Mouse (Mus musculus): ENCODE measurements at regions not wholly inside any gene's neighbourhood (a gene's known extent, or its start where the extent isn't known, plus 50 kb on each side); places are given as distances from the start of the nearest gene placed in this dataset.

DNA sequence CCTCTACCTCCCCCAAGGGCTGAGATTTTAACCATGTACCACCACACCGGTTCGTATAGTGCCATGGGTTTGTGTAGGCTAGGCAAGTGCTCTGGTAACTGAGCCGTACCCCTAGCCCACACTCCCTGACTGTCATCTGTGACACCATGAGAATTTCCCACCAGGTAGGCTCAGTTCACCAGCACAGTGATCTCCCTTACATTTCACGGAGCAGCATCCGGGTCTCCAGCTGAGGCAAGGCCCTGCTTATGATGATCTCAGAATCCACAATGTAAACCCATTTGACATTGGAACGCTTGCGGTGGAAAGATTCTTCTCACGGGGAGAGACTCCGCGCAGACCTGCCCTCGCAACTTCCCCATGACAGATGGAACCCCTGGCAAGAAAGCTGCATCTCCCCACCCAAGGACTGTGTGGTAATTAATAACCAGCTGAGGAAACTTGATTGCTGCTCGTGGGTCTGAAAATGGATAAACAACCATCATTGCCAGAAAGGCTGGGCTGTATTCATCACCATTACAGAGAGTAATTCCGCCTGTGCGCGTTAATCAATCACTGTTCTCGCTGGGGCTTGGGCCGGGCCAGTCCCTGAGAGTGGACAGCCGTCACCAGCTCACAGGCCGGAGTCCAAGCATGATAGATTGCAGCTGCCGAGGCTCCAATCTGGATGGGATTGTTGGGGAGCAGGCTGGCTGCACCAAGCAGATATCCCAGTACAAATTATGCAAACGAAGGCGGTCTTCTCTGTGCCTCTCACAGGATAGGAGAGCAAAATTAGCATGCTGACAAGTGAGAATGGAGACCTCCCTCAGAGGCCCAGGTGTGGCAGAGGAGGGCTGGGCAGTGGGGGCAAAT lies 492.3 kb downstream of the Fam19a5 start:
- no peak for DNase-seq

DNA sequence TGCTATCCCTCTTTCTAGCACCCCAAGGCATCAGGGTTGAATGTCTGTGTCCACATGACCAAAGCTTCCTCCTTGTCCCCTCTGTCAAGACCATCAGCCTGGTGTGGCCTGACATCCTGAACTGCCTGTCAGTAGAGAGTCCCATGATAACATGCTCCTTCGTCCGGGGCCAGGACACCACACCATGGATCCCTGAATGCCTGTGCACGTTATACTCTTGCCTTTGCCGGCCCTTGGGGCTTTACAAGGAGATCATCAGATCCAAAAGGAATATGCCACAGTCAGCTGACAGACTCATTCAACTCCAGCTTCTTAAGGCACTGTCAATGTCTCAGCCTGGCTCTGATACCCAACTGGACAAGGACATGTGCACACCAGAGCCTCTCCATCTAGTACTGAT lies 493.5 kb downstream of the Fam19a5 start:
- DNase-seq = no peak

DNA sequence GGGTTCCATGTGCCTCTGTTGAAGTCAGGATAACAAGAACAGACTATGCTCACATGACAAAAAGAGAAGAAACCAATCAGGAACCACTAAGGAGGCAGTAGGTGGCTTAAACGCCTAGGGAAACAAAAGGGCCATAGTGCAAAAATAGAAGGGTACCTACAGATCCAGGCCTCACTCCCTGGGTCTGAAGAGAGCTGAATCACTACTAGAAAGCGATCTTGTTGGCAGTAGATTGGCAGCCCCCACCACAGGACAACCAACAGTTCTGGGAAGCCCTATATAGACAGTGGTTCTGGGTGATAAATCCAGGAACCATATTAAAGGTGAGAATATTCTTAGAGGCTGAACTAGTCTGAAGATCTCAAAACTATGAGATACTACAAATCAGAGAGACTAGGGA lies 498.7 kb downstream of the Fam19a5 start:
- no peak for DNase-seq

GRCm38 (mm10) chr15:88058071-88058470 lies 514.0 kb downstream of the Fam19a5 start:
- DNase-seq = no peak

- DNase-seq = no peak
Measured at GRCm38 (mm10) chr15:88060935-88061334, 516.8 kb downstream of the Fam19a5 start.

DNA sequence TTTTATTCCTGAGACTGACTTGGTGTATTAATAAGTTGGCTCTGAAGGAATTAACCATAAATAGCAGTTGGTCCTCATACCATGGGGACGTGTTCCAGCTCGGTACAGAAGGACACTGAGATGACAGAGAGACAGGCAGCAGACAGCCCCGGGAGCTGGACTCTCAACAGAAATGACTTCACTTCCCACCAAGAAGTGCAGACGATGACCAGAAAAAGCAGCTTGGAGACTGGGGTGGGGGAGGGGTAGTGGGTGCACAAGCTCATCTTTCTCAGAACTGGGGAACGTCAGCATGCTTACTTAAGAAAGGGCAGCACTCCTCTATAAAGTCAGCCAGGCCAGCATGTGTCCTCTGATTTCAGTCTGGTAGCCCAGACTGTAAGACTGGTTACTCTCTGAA lies 518.9 kb downstream of the Fam19a5 start:
- no peak for DNase-seq

DNA sequence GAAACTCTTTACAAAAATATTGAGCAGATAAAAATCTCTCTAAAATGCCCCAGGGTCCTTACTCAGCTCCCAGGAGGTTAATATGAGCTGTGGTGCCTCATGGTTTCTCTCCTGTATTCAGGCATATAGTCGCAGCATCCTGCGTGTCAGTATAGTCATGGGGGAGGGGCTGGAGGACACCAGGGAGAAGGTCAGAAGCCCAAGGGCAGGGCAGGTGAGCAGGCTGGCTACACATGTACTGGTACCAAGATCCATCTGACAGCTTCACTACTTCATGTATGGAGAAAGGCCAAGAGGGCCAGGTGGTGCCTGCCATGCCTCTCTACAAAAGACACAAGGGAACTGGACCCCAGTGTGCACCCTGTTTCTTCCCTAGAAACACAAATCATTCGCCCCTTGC lies 524.4 kb downstream of the Fam19a5 start:
- no peak for DNase-seq

DNA sequence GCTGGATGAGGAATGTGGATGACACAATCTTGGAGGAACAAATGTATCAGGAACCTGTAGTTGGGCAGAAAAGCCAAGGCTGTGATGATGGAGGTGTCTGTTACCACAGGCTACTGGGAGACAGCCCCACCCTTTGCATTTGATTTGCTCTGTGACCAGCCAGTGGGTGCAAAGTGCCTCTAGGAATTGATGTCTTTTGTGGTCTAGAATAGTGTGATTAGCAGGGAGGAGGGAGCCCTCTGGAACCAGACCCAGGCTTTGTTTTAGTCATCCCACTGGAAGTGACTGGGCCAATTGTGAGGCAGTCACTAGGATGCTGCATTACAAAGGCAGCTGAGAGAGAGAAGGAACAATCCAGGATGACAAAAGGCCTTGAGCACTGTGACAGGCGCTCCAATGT lies 527.4 kb upstream of the Zdhhc25 start:
- no peak for DNase-seq

DNA sequence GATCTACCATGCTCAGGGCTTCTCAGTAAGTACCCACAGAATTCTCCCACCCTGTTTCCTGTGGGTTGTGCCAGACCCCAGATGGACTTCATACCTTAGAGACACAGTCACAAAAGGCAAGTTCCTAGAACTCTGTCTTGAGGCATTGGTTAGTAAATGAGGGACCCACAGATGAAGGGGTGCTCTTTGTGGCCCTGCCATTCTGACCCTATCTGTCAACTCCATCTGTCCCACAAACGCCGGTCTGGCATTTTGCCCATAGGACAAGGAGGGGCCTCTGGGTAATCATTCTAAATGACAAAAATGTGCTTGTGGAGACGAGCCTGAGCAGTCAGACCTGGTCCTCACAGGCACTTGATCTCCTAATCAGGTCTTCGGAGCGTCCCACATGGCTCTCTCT lies 516.2 kb upstream of the Zdhhc25 start:
- no peak for DNase-seq

DNA sequence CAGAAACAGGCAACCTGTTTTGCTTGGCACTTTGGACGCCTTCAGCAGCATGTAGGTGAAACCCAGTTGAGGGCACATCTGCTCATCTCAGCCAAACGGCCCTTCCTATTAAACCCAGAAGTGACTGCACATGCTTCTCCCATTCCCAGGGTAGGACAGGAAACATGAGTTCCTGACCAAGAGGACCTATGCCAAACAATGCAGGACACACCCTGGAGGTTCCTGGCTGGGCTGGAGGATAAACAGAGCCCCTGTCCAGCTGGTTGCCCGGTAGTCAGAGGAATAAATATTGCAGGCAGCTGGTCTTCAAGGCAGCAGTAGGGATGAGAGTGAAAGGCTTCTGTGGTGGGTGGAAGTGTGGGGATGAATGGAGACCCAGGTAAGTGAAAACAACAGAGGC lies 514.5 kb upstream of the Zdhhc25 start:
- no peak for DNase-seq

GRCm38 (mm10) chr15:88089486-88089885 lies 510.6 kb upstream of the Zdhhc25 start:
- no peak for DNase-seq

DNA sequence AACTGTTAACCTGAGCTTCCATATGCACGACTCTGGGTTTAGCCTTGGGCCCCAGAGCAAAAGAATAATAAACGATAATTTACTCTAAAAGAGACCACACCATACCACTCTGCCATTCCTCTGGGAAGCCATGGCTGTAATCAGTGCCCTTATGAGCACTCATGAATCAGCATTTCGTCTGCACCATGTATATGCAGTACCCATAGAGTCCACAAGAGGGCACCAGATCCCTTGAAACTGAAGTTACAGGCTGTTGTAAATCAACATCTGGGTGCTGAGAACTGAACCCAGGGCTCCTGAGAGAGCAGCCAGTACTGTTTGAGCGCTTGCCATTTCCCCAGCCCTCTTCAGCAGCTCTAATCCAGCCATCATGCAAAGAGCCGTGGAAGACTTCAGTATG lies 508.7 kb upstream of the Zdhhc25 start:
- DNase-seq = no peak

DNA sequence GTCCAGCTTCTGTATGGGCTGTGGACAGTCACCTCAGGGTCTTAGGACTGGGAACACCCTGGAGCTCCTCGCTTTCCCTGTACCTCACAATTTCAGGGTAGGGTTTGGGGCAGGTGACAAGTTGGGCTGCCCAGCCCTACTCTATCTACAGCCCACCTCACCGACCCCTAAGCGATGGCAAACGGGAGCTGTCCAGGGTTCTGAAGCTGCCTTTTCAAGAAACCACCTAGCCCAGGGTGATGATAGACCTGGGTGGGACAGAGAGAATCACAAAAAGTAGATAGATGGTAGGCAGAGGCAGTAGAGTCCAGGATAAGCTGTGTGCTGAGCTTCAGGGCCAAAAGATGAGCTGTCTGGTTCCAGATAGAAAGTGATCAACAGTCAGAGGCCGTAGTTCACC lies 479.7 kb upstream of the Zdhhc25 start:
- no peak for DNase-seq

GRCm38 (mm10) chr15:88123907-88124523 lies 476.1 kb upstream of the Zdhhc25 start:
- no peak for DNase-seq

GRCm38 (mm10) chr15:88146118-88146517 lies 454.0 kb upstream of the Zdhhc25 start:
- peak in 1 of 2 experiments; percentile 1 for DNase-seq

GRCm38 (mm10) chr15:88151199-88151598 lies 448.9 kb upstream of the Zdhhc25 start:
- DNase-seq = no peak

- no peak for DNase-seq
Measured at GRCm38 (mm10) chr15:88159618-88160170, 440.4 kb upstream of the Zdhhc25 start.

DNA sequence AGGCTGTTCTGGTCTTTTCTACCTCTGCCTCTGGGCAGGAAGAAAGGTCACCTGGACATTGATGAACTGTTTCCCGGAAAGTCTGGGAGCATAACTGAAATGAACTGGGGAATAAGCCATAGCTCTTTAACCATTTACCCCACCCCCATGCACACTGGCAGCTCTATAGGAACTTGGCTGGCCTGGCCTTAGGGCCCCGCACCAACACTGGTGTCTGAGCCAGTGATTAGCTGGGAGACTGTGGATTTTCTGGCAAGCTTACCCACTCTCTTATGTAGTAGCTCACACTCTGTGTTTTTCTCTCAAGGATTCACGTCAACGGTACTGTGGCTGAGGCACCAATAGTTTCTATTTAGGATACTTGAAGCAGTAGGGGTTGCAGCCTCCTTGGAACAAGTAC lies 439.8 kb upstream of the Zdhhc25 start:
- DNase-seq = no peak

DNA sequence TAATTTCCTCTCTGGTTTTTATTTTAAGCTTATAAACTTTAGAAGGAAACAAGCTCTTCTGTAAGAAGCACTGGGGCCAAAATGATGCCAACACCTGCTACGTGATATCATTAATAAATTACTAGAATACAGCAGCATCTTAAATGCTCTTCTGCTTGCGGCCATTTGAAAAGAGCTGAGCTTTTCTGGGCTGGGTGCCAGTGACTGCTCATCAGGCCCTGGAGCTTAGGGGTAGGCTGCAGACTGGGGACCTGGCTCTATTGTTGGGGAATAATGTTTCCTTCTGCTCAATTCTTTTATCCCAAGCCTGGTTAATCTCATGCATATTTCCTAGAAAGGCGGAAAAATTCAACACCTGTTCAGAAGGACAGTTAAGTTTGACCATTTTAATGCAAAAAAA lies 436.7 kb upstream of the Zdhhc25 start:
- DNase-seq = no peak

GRCm38 (mm10) chr15:88174326-88174725 lies 425.8 kb upstream of the Zdhhc25 start:
- no peak for DNase-seq

DNA sequence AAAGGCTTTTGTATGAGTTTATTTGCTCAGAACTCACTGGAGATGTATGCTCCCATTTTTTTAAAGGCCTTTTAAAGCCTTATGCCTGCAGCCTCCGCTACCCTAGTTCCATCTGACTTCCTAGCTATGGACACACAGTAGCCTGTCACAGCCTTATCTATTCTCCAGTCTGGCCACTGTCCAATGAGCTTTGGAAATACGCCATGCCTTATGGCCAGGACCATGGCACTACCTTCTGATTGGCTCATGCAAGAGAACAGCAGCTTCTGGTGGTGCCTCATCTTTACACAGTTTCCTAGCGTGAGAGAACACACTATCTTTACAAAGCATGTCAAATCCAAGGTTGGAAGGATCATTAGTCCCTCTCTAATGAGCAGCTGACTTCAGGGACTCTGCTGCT lies 424.1 kb upstream of the Zdhhc25 start:
- no peak for DNase-seq

- no peak for DNase-seq
Measured at GRCm38 (mm10) chr15:88196539-88196938, 403.6 kb upstream of the Zdhhc25 start.

GRCm38 (mm10) chr15:88202736-88203135 lies 397.4 kb upstream of the Zdhhc25 start:
- DNase-seq = no peak

DNA sequence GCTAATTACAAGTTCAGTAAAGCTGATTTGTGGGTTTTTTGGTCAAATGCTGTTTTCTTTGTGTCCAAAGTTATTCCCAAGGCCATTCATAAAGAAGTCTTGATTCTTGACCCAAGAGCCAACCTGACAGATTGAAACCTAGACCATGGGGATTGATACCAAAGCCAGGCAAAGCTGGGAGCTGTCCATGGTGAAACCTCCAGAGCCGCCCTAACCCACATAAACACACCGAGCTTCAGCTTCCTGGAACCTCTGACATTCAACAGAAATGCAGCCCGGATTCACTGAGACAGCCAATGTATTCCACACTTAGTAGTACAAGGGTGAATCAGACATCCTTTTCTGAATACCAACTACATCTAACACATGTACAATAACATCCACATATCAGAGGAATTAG lies 386.7 kb upstream of the Zdhhc25 start:
- no peak for DNase-seq

Measured in spleen, adult 18-20 months (tissue).